Mouse (Mus musculus) hindbrain, embryonic 13.5 days (tissue): ENCODE data around the gene Gjb3. TPM values are rescaled to one million over a fixed set of nuclear protein-coding genes. Genes with fewer than 3 reads are reported as not detected.

Source experiments
- polyA plus RNA-seq: library from polyadenylated mRNA; unstranded; fragments of >200 nt; fragmentation: Nextera tagmentation; extraction: Ambion mirVana; gene quantifications from 2 replicates; pipeline ENCODE4 v1.2.1, GENCODE M21; 2015

Gene Gjb3
- polyA plus RNA-seq, 1 experiment from 2014 or later = 0.30 TPM

Other genes starting within 250 kb of the Gjb3 start
- gene Tmem35b, start 207.2 kb downstream of the Gjb3 start, polyA plus RNA-seq = 20.5 and 21.5 TPM in 2 replicates
- 13.1 and 13.4 TPM in 2 replicates for gene Dlgap3, start 161.6 kb downstream of the Gjb3 start, polyA plus RNA-seq
- 55.6 and 56.1 TPM in 2 replicates for gene Smim12, start 87.1 kb downstream of the Gjb3 start, polyA plus RNA-seq
- 20.6 and 23.4 TPM in 2 replicates for gene Gja4, start 16.8 kb downstream of the Gjb3 start, polyA plus RNA-seq
- 0.26 TPM in 1 of 2 replicates, not detected in the other for gene Gjb4, start 23.2 kb upstream of the Gjb3 start, polyA plus RNA-seq
- 0.18 and 0.25 TPM in 2 replicates for gene Gjb5, start 27.3 kb upstream of the Gjb3 start, polyA plus RNA-seq